Mouse (Mus musculus) cerebellum, adult 2 months (tissue): ENCODE results near the gene Stx4a.

Experiments
- CTCF ChIP-seq: fragments of 200-500 bp; IDR thresholded peaks from 2 replicates; pipeline ENCODE4 v1.5.1; 2011; ENCODE audit warnings: low read depth, mild to moderate bottlenecking, control low read depth, low read length, moderate library complexity, borderline replicate concordance; ENCODE audit not compliant: insufficient read depth
- POLR2A ChIP-seq: fragments of 200-500 bp; IDR thresholded peaks from 2 replicates; pipeline ENCODE4 v1.6.1; 2011; ENCODE audit warnings: low read length, control low read depth, borderline replicate concordance; ENCODE audit not compliant: insufficient read depth

GRCm38 (mm10) chr7:127875627-127876001 lies 51.5 kb downstream of the Stx4a start:
- TF ChIP-seq CTCF (no peak), POLR2A (no peak)
